Mouse (Mus musculus): ENCODE results near the gene H2-T23.
"Not testable (repeated sequence)": the region's sequence is repeated elsewhere in the genome, so short reads cannot be mapped to it uniquely, and the experiment has no call there.

H2-T23 gene

DNA sequence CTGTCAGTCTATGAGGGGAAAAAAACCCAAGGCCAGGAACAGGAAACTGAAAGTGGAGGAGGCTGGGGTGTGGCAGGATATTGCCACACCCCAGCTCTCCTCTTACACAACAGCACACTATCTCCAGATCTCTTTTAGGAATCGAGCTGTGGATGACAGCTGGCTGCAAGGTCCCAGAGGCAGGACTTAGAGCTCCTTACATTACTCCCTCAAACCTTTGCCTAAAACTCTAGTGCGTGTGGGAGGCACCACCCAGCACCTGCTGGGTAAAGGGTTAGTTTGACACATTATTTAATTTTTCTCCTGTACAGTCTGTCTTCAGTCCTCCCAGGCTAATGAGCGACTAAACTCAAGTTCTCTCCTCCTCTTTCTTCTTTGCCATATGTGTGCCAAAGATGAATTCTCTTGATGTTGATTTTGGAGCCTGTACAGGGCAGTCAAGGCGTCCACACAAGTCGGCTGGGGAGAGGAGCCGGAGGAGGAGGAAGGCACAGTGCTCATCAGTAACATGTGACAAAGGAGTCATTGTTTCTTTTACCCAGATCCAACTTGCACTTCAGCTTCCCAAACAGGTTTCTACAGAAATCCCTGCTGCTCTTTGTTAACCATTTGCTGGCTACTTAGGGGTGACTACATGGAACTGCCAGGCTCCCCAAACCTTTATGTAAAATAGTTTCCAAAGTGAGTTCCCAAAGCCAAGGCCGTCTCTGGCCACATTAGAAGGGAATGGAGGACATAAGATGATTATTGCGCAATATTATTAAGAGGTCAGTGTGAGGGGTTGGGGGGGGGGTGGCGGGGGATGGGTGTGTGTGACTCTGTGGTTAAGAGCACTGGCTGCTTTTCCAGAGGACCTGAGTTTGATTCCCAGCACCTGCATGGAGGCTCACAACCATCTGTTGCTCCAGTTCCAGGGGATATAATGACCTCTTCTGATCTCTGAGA is 8.7 kb downstream of the H2-T23 start:
- in situ Hi-C loops (cut with MboI) = no loop called here

DNA sequence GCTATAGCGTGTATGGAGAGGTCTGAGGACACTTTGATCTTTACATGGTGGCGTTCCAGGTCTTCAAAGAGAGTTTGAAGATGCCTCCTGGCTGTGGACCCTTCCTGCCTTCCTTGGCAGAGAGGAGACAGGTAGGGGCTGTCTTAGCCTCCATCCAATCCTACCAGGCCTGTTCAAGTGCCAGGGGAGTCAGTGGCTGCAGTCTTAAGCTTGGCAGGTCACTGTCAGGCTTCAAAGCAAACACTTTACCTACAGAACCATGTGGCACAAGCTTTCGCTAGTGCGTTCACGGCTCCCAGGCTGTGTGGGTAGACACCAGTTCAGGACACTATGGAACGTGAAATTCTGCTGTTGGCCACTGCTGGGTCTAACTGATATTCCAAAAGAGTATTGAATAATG is 9.7 kb downstream of the H2-T23 start:
- in situ Hi-C loops (cut with MboI) = no loop called here

- in situ Hi-C loops (cut with MboI) = no loop called here
Observed at GRCm38 (mm10) chr17:36022098-36022497, 10.6 kb downstream of the H2-T23 start.

DNA sequence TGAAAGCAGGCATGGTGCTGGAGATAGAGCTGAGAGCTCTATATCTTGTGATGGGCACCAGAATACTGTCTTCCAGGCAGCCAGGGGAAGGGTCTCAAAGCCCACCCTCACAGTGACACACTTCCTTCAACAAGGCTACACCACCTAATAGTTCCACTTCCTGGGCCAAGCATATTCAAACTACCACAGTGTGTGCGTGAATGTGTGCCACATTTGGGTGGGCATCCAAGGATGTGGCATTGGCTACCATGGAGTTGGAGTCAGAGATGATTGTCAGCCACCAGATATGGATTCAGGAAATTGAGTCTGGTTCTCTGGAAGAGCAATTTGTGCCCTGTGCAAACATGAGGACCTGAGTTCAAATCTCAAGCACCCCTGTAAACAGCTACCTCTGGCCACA is 11.3 kb downstream of the H2-T23 start:
- in situ Hi-C loops (cut with MboI) = no loop called here

- in situ Hi-C loops (cut with MboI) = no loop called here
Observed at GRCm38 (mm10) chr17:36020191-36021073, 12.2 kb downstream of the H2-T23 start, which contains the start of gene H2-T24. H2-T24 (minus strand) TSS chr17:36020560.

GRCm38 (mm10) chr17:36019519-36019918 is 13.1 kb downstream of the H2-T23 start:
- in situ Hi-C loops (cut with MboI) = no loop called here

DNA sequence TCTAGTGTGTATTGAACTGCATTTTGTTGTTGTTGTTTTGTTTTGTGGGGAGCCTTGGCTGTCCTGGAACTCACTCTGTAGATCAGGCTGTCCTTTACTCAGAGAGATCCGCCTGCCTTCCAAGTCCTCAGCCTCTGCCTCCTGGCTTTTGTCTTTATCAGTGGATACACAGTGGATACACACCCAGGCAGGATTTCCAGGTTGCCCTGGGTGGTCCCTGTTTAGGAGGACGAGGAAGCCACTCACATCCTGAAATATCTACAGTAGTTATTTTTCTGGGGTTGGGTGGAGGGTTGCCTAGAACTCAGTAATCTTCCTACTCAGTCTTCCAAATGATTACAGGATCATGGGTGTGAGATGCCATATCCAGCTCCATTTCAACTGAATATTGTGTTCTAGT is 13.7 kb downstream of the H2-T23 start:
- in situ Hi-C loops (cut with MboI) = no loop called here

GRCm38 (mm10) chr17:36017046-36017445 is 15.6 kb downstream of the H2-T23 start:
- in situ Hi-C loops (cut with MboI) = no loop called here

DNA sequence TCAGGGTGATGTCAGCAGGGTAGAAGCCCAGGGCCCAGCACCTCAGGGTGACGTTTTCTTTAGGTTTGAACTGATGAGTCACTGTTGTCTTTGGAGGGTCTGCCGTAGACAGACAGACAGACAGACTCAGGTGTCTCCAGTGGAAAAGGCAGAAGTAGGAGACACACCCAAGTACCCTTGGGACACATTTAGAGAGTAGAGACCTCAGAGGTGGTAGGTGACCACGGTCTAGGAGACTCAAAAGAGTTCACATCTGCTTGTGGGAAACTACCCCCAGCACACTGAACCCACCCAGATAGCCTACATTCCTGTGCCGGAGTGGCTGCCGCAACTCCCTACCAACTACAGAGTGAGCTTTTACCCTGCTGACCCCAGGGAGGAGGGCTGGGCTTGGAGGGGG is 17.7 kb downstream of the H2-T23 start:
- in situ Hi-C loops (cut with MboI) = no loop called here

DNA sequence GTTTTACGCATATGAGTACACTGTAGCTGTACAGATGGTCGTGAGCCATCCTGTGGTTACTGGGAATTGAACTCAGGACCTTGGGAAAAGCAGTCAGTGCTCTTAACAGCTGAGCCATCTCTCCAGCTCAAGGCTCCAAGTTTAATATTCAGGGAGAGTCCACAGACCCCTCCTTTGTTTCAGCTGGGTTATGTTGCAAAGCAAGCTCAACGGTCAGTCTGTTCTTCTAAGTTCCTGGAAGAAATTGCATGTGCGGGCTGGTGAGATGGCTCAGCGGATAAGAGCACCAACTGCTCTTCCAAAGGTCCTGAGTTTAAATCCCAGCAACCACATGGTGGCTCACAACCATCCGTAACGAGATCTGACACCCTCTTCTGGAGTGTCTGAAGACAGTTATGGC is 28.2 kb downstream of the H2-T23 start:
- in situ Hi-C loops (cut with MboI) = not testable (repeated sequence)

DNA sequence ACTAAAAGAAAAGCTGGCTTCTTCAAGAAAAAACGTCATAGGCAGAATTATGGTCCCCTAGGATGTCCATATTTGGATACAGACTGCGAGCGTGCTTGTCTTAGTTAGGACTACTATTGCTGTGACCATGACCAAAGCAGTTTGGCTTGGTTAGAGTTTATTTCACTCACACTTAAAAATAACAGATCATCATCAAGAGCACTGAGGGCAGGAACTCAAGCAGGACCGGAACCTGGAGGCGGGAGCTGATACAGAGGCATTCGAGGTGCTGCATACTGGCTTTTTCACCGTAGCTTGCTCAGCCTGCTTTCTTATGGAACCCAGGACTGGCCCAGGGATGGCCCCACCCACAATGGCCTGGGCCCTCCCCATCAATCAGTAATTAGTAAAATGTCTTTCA is 29.3 kb downstream of the H2-T23 start:
- in situ Hi-C loops (cut with MboI) = no loop called here

GRCm38 (mm10) chr17:36001966-36002365 is 30.7 kb downstream of the H2-T23 start:
- in situ Hi-C loops (cut with MboI) = no loop called here

GRCm38 (mm10) chr17:36001121-36001897 is 31.3 kb downstream of the H2-T23 start:
- in situ Hi-C loops (cut with MboI) = no loop called here

DNA sequence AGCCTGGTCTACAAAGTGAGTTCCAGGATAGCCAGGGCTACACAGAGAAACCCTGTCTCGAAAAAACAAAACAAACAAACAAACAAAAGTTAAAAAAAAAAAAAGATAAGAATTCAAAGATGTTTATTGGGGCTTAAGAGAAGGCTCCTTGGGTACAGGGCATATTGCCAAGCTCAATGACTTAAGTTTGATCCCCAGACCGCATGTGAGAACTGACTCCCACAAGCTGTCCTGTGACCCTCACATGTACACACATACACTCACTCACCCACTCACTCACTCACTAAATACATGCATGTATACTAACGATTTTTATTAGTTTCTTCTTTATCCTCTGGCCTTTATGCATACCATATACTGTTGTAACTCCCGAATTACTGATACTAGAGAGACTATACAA is 32.3 kb downstream of the H2-T23 start:
- in situ Hi-C loops (cut with MboI) = no loop called here

- in situ Hi-C loops (cut with MboI) = loop anchor here (10.0 kb wide), 2 partner anchors 45 to 165 kb away; partner anchors contain the start of genes Gm6034, H2-T22 and Tubb5
Observed at GRCm38 (mm10) chr17:35999356-35999755, 33.3 kb downstream of the H2-T23 start.

GRCm38 (mm10) chr17:35998545-35999305 is 33.9 kb downstream of the H2-T23 start:
- in situ Hi-C loops (cut with MboI) = loop anchor here (10.0 kb wide), 2 partner anchors 46 to 164 kb away; partner anchors contain the start of genes Gm6034, H2-T22 and Tubb5

GRCm38 (mm10) chr17:35997713-35998510 is 34.7 kb downstream of the H2-T23 start:
- in situ Hi-C loops (cut with MboI) = loop anchor here (10.0 kb wide), 2 partner anchors 47 to 163 kb away; partner anchors contain the start of genes Gm6034, H2-T22 and Tubb5

- in situ Hi-C loops (cut with MboI) = loop anchor here (10.0 kb wide), 2 partner anchors 48 to 162 kb away; partner anchors contain the start of genes Gm6034, H2-T22 and Tubb5
Observed at GRCm38 (mm10) chr17:35996949-35997348, 35.7 kb downstream of the H2-T23 start.

DNA sequence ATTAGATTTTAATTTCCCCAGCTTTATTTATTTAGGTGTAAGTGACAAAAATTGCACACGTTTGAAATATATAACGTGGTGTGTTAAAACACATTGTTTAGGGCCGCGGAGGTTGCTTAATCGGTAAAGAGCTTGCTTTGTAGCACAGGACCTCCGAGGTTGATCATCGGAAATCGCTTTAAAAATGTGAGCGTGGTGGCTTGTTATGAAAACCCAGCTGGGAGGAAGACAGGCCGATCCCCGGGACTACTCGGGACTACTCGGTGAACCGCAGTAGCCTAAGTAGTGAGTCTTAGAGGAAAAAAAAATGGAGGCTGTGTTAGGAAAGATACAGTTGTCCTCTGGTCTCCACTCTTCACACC is 37.8 kb downstream of the H2-T23 start:
- in situ Hi-C loops (cut with MboI) = loop anchor here (10.0 kb wide), 2 partner anchors 50 to 160 kb away; partner anchors contain the start of genes Gm6034, H2-T22 and Tubb5
